Comparison of ENCODE assay signal across 16 mouse cellular contexts in the genomic region with DNA sequence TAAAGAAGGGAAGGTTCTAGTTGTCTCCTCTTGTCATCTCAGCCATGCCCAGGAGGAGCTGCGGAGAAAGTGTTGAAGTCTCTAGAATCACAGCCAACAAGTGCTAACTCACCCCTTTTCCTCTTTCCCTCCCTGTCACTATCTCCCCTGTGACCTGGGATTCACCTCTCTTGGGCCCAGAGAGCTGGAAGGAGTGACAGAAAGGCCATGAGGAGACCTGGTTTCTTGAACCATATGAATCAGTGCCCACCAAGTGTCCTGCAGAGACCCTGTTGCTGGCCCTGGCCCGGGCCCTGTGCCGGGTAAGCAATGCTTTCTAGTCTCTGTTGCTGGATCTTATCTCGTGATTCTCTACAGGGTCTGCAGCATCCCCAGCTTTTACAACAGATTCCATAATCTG.
DNase-seq lines count a peak whose midpoint lies in the region; ATAC-seq and TF ChIP-seq lines count a peak whose summit lies in the region.
"Had no signal": no experiment of that assay in that cellular context is flagged by ENCODE, and none has a peak within 500 bp of the region (broad histone marks: within the 10 kb centered on the region; RNA-seq: fewer than 3 reads in every experiment).

No protein-coding gene starts in this region.

- no peak overlapping the region for H3K4me2 ChIP-seq in heart, embryonic 13.5 days
- no peak overlapping the region for H3K4me2 ChIP-seq in kidney, embryonic 15.5 days
- H3K4me2 ChIP-seq in lung, postnatal 0 days (replicated peaks; ENCODE audit: low read depth, low read length) = no peak overlapping the region
- H3K4me2 ChIP-seq in stomach, postnatal 0 days (replicated peaks; ENCODE audit: low read depth) = no peak overlapping the region
- H3K4me2 ChIP-seq: embryonic facial prominence, embryonic 12.5 days; neural tube, embryonic 15.5 days had no signal

- TF ChIP-seq POLR2A in lung, adult 2 months (IDR thresholded peaks at IDR 0.05; ENCODE audit: borderline replicate concordance, extremely low read depth, low read depth, low read length) = no peak

- ATAC-seq in heart, embryonic 13.5 days (ENCODE audit: extremely low read depth, insufficient number of reproducible peaks, low FRiP score, low TSS enrichment) = no peak
- ATAC-seq in kidney, embryonic 15.5 days (replicated peaks; ENCODE audit: low FRiP score) = no peak
- no peak for ATAC-seq in lung, postnatal 0 days
- ATAC-seq in stomach, postnatal 0 days (ENCODE audit: low FRiP score, low TSS enrichment) = no peak

- no peak for TF ChIP-seq EP300 in lung, postnatal 0 days (IDR thresholded peaks at IDR 0.05)
- TF ChIP-seq EP300 in stomach, postnatal 0 days (optimal IDR thresholded peaks at IDR 0.05) = no peak

- no peak for DNase-seq in heart, postnatal 4 days
- no peak for DNase-seq in kidney, postnatal 14 days
- no peak for DNase-seq in lung, postnatal 0 days (ENCODE audit: low spot score)
- DNase-seq in lung, adult 2 months = no peak
- no peak for DNase-seq in stomach, postnatal 0 days (ENCODE audit: low spot score)
- no peak for DNase-seq in adipocyte (ENCODE audit: low spot score)
- DNase-seq: cerebellum, adult 18-20 months; layer of hippocampus, postnatal 36 days; left cerebral cortex, postnatal 4 days; retina, postnatal 1 day had no signal

- no peak overlapping the region for H3K9ac ChIP-seq in heart, embryonic 13.5 days
- H3K9ac ChIP-seq in kidney, embryonic 15.5 days = no peak overlapping the region
- H3K9ac ChIP-seq in lung, postnatal 0 days (replicated peaks; ENCODE audit: low read depth) = no peak overlapping the region
- no peak overlapping the region for H3K9ac ChIP-seq in stomach, postnatal 0 days (ENCODE audit: low read length)
- H3K9ac ChIP-seq: embryonic facial prominence, embryonic 12.5 days; neural tube, embryonic 15.5 days had no signal

- no peaks in the 10 kb centered on the region for H3K27me3 ChIP-seq in heart, embryonic 13.5 days (replicated peaks)
- no peaks in the 10 kb centered on the region for H3K27me3 ChIP-seq in kidney, embryonic 15.5 days
- H3K27me3 ChIP-seq in lung, postnatal 0 days (replicated peaks; ENCODE audit: insufficient read depth, low read length) = no peaks in the 10 kb centered on the region
- H3K27me3 ChIP-seq in stomach, postnatal 0 days (ENCODE audit: control insufficient read depth, insufficient read depth, low read length) = no peaks in the 10 kb centered on the region
- H3K27me3 ChIP-seq: embryonic facial prominence, embryonic 12.5 days; neural tube, embryonic 15.5 days had no signal

- H3K9me3 ChIP-seq in heart, embryonic 13.5 days = peaks cover 9% of the 10 kb centered on the region; the same call in 1 of the 2 replicates
- H3K9me3 ChIP-seq in kidney, embryonic 15.5 days (replicated peaks) = no peaks in the 10 kb centered on the region
- H3K9me3 ChIP-seq in lung, postnatal 0 days (ENCODE audit: low read length) = no peaks in the 10 kb centered on the region
- H3K9me3 ChIP-seq in stomach, postnatal 0 days (ENCODE audit: control insufficient read depth, low read length) = no peaks in the 10 kb centered on the region
- H3K9me3 ChIP-seq: embryonic facial prominence, embryonic 12.5 days; midbrain, embryonic 10.5 days; neural tube, embryonic 15.5 days had no signal

- TF ChIP-seq CTCF in lung, postnatal 0 days (IDR thresholded peaks at IDR 0.05) = no peak
- no peak for TF ChIP-seq CTCF in lung, adult 2 months (IDR thresholded peaks at IDR 0.05; ENCODE audit: insufficient read depth, low read length)
- no peak for TF ChIP-seq CTCF in stomach, postnatal 0 days (IDR thresholded peaks at IDR 0.05; ENCODE audit: low read depth)

- H3K36me3 ChIP-seq in heart, embryonic 13.5 days = no peaks in the 10 kb centered on the region
- H3K36me3 ChIP-seq in kidney, embryonic 15.5 days = no peaks in the 10 kb centered on the region
- no peaks in the 10 kb centered on the region for H3K36me3 ChIP-seq in lung, postnatal 0 days (ENCODE audit: insufficient read depth, low read length)
- H3K36me3 ChIP-seq in stomach, postnatal 0 days (ENCODE audit: control insufficient read depth, insufficient read depth, low read length) = no peaks in the 10 kb centered on the region
- H3K36me3 ChIP-seq: embryonic facial prominence, embryonic 12.5 days; forebrain, embryonic 10.5 days; midbrain, embryonic 10.5 days; neural tube, embryonic 15.5 days had no signal

- H3K4me3 ChIP-seq in heart, embryonic 13.5 days = no peak overlapping the region
- H3K4me3 ChIP-seq in kidney, embryonic 15.5 days (replicated peaks) = no peak overlapping the region
- no peak overlapping the region for H3K4me3 ChIP-seq in lung, postnatal 0 days (ENCODE audit: low read depth, low read length)
- no peak overlapping the region for H3K4me3 ChIP-seq in lung, adult 2 months (replicated peaks; ENCODE audit: extremely low read depth, low read depth, low read length)
- H3K4me3 ChIP-seq in stomach, postnatal 0 days (ENCODE audit: low read depth, low read length) = no peak overlapping the region
- H3K4me3 ChIP-seq: embryonic facial prominence, embryonic 12.5 days; forebrain, embryonic 10.5 days; midbrain, embryonic 10.5 days; neural tube, embryonic 15.5 days had no signal

- peak overlapping the region; percentile 79 for H3K27ac ChIP-seq in heart, embryonic 13.5 days (replicated peaks)
- peak overlapping the region; percentile 73 for H3K27ac ChIP-seq in kidney, embryonic 15.5 days
- peak overlapping the region; percentile 64 for H3K27ac ChIP-seq in lung, postnatal 0 days (ENCODE audit: low read length)
- peak overlapping the region; percentile 30; the same call in 1 of the 2 replicates for H3K27ac ChIP-seq in stomach, postnatal 0 days (replicated peaks)
- H3K27ac ChIP-seq: embryonic facial prominence, embryonic 12.5 days had no signal

- peaks cover 29% of the 10 kb centered on the region for H3K4me1 ChIP-seq in heart, embryonic 13.5 days
- H3K4me1 ChIP-seq in kidney, embryonic 15.5 days = peaks cover 24% of the 10 kb centered on the region
- peaks cover 2% of the 10 kb centered on the region; the same call in 1 of the 2 replicates for H3K4me1 ChIP-seq in lung, postnatal 0 days (ENCODE audit: insufficient read depth, low read depth, low read length)
- H3K4me1 ChIP-seq in lung, adult 2 months (ENCODE audit: control insufficient read depth, insufficient read depth, low read length) = peaks cover 10% of the 10 kb centered on the region; the same call in 1 of the 2 replicates
- peaks cover 3% of the 10 kb centered on the region; the same call in 1 of the 2 replicates for H3K4me1 ChIP-seq in stomach, postnatal 0 days (replicated peaks; ENCODE audit: control insufficient read depth, insufficient read depth)

- WGBS in heart, embryonic 13.5 days = 38% methylated on average over 4 of the region's 4 CpGs
- 84% methylated on average over 4 of the region's 4 CpGs for WGBS in kidney, embryonic 15.5 days
- WGBS in lung, postnatal 0 days = 61% methylated on average over 4 of the region's 4 CpGs
- WGBS in lung, adult 2 months = 62% methylated on average over 4 of the region's 4 CpGs
- WGBS in stomach, postnatal 0 days = 83% methylated on average over 4 of the region's 4 CpGs
